Mouse (Mus musculus) stomach, postnatal 0 days (tissue): ENCODE data around the gene Ina.

Source experiments
- CTCF ChIP-seq: IDR thresholded peaks from 2 replicates; pipeline ENCODE4 v1.5.1; 2016; ENCODE audit warnings: antibody characterized with exemption, low read depth, mild to moderate bottlenecking, moderate library complexity
- EP300 ChIP-seq: optimal IDR thresholded peaks from 2 replicates; pipeline ENCODE3; 2016; ENCODE audit warnings: antibody characterized with exemption

DNA sequence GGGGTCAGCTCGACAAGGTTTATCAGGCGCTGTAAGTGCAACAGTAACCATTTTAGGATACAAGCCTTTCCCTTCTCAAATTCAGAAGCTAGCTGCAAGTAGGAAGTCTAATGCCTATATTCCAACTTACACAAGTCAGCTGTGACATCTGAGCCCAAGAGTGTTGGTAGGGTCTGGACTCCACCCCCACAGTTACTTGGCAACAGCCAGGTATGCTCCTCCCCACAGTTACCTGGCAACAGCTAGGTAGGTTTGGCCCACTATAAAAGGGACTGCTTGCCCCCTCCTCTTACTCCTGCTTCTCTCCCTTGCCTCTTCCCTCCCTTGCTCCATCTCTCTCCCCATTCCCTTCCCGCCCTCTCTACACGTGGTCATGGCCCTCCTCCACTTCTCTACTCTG, 34.6 kb downstream of the Ina start:
- TF ChIP-seq CTCF (no peak), EP300 (no peak)
